Mouse (Mus musculus): Measurements from ENCODE around the gene Mpdz.

DNA sequence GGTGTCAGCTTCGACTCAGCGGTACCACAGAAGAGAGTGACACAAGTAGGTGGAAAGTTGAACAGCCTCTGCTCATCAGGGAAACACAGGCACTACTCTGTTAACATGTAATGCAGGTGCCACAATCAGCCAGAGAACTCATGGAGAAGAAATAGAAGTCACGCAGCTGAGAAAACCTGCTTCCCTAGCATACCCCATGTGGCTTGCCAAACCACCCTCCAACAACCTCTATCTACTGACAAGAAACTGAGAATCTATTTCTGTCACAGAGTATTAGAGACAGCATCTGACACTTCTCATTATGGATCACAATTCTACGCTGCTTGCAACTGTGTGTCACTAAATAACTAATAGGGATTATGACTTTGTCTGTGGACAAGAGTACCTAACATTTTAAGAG, 70.3 kb downstream of the Mpdz start:
- TF ChIP-seq CTCF (IDR thresholded peaks at IDR 0.05; ENCODE audit: low read depth, low read length): no peak
- TF ChIP-seq GATA2 (IDR thresholded peaks at IDR 0.05; ENCODE audit: borderline replicate concordance, low read depth, low read length): no peak
- TF ChIP-seq TAL1 (conservative IDR thresholded peaks at IDR 0.05; ENCODE audit: low read depth, low read length): no peak

Data from G1E (cell line).